Mouse (Mus musculus) cortical plate, adult 2 months (tissue): ENCODE results near the gene Scnm1.

ENCODE experiments used
- CTCF ChIP-seq: fragments of 200-500 bp; IDR thresholded peaks from 2 replicates; pipeline ENCODE4 v1.5.1; 2011; ENCODE audit warnings: mild to moderate bottlenecking, control low read depth, low read length; ENCODE audit not compliant: insufficient read depth; ENCODE audit errors: extremely low read depth
- POLR2A ChIP-seq: fragments of 200-500 bp; IDR thresholded peaks from 2 replicates; pipeline ENCODE4 v1.6.1; 2011; ENCODE audit warnings: mild to moderate bottlenecking, low read length, control low read depth; ENCODE audit not compliant: insufficient read depth; ENCODE audit errors: extremely low read depth

- TF ChIP-seq CTCF (no peak), POLR2A (no peak)
Observed at GRCm38 (mm10) chr3:95163419-95164255, 29.8 kb upstream of the Scnm1 start.
